Comparison of ENCODE assay signal across 1 mouse cellular context in the genomic region with DNA sequence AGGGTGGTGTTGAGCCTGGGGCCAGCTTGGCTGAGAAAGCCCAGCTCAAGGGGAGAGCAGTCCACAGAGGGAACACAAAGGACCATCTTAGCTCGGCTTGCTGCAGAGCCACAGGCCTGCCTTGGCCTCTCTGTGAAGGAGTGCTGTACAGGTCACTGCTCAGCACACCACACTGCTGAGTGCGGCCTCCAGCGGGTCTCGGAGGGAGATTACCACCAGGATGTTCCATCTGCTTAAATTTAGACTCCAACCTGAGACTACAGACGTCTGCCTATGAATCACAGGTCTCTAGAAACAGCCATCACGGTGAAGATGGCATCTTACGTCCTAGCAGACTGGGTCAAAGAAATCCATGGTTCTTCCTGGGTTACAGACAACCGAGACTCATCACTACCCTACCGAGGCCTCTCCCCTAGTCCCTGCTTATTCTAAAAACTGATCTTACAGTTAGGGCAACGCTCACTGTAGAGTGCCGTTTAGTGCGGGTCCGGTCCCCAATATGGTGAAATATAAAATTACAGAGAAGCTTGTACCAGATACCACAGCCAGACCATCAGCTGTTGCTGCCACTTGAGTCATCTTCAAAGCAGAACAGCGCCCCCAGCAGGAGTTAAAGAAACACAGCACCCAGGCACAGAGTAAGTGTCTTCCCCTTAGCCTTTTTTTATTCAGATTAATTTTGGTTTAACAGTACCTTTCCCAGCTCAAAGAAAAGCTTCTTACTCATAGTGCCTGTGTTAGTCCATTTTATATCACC.
TF ChIP-seq lines count a peak whose summit lies in the region.

No protein-coding gene starts in this region.

TF ChIP-seq in MEL, 35 proteins besides CTCF, POLR2A, EP300 and RAD21:
- no peak for TF ChIP-seq POLR2AphosphoS5 (IDR thresholded peaks at IDR 0.05; ENCODE audit: borderline replicate concordance, low read depth, low read length)
- TF ChIP-seq ZC3H11A (IDR thresholded peaks at IDR 0.05; ENCODE audit: low read depth, low read length): peak; percentile 37
- peak; percentile 44 for TF ChIP-seq SMC3 (IDR thresholded peaks at IDR 0.05; ENCODE audit: low read depth, low read length)
